ENCODE assay signal across 15 mouse cellular contexts in genomic region chr13:116947611-116948298, GRCm38 (mm10).
DNase-seq lines count a peak whose midpoint lies in the region; ATAC-seq and TF ChIP-seq lines count a peak whose summit lies in the region.
"Had no signal": no experiment of that assay in that cellular context is flagged by ENCODE, and none has a peak within 500 bp of the region (broad histone marks: within the 10 kb centered on the region; RNA-seq: fewer than 3 reads in every experiment).

No protein-coding gene starts in this region.

- no peaks in the 10 kb centered on the region for H3K27me3 ChIP-seq in Patski
- no peaks in the 10 kb centered on the region for H3K27me3 ChIP-seq in limb, embryonic 13.5 days
- H3K27me3 ChIP-seq: heart, embryonic 12.5 days had no signal

- intact Hi-C loops in gastrocnemius, adult 2 months (cut with DNase I) = no loop called here

- CTCF ChIA-PET in Patski (lab: Charles Lee) = no interaction called here

- no peak overlapping the region for H3K9ac ChIP-seq in limb, embryonic 13.5 days
- H3K9ac ChIP-seq: heart, embryonic 12.5 days had no signal

- peak overlapping the region; percentile 6; the same call in 1 of the 2 replicates for H3K27ac ChIP-seq in gastrocnemius, adult 2 months
- H3K27ac ChIP-seq in limb, embryonic 13.5 days = no peak overlapping the region
- H3K27ac ChIP-seq: layer of hippocampus, adult 2 months; macrophage had no signal

- no peaks in the 10 kb centered on the region for H3K9me3 ChIP-seq in limb, embryonic 13.5 days
- H3K9me3 ChIP-seq: heart, embryonic 12.5 days had no signal

- H3K36me3 ChIP-seq in limb, embryonic 13.5 days = no peaks in the 10 kb centered on the region
- H3K36me3 ChIP-seq: heart, embryonic 12.5 days had no signal

- peak; percentile 88 for ATAC-seq in Patski
- ATAC-seq in limb, embryonic 13.5 days (ENCODE audit: low FRiP score, low read depth) = peak; percentile 30; the same call in 1 of the 2 replicates
- no peak for ATAC-seq in erythroid progenitor cell, adult 5-6 weeks (replicated peaks; ENCODE audit: low FRiP score, poor library complexity, severe bottlenecking)
- ATAC-seq: hindbrain, embryonic 16.5 days had no signal

- TF ChIP-seq CTCF in gastrocnemius, adult 2 months (IDR thresholded peaks at IDR 0.05) = no peak
- no peak for TF ChIP-seq CTCF in Patski (IDR thresholded peaks at IDR 0.05)

- in situ Hi-C loops in Patski (cut with MboI; ENCODE audit: low pct_unique_long_range_greater_than_20kb) = loop anchor here (5.0 to 25.0 kb wide), 2 partner anchors 75 to 190 kb away; no protein-coding TSS in a partner anchor

- H3K4me2 ChIP-seq in limb, embryonic 13.5 days (replicated peaks) = no peak overlapping the region
- H3K4me2 ChIP-seq: heart, embryonic 12.5 days had no signal

- DNase-seq in gastrocnemius, adult 2 months = no peak
- no peak for DNase-seq in gastrocnemius, adult 8-10 months (ENCODE audit: low spot score in 2 of 2)
- DNase-seq in Patski (ENCODE audit: low read depth, low spot score) (no peak), MN1 (ENCODE audit: low spot score) (no peak)
- DNase-seq in kidney, adult 8-10 months = peak; percentile 79 to 90
- DNase-seq in thymus, postnatal 14 days = no peak
- DNase-seq: cerebellum, postnatal 25 days; liver; thymus, adult 2 months had no signal

- WGBS in limb, embryonic 13.5 days = 41% methylated on average over 9 of the region's 9 CpGs

- POLR2A ChIA-PET in Patski (lab: Charles Lee) = no interaction called here

- H3K4me1 ChIP-seq in limb, embryonic 13.5 days = peaks cover 24% of the 10 kb centered on the region

- H3K4me3 ChIP-seq in gastrocnemius, adult 2 months = no peak overlapping the region
- no peak overlapping the region for H3K4me3 ChIP-seq in limb, embryonic 13.5 days
- H3K4me3 ChIP-seq: heart, embryonic 12.5 days; layer of hippocampus, adult 2 months had no signal

Comparison
In these comparisons a context has a peak if more than half of its experiments do, and no peak if none do; other contexts are left out.
1. DNase-seq: peak in kidney, adult 8-10 months (2 of 2); none in gastrocnemius, adult 2 months (single experiment), gastrocnemius, adult 8-10 months (0 of 2), Patski (single experiment), MN1 (single experiment) and thymus, postnatal 14 days (single experiment).